In the genomic region with DNA sequence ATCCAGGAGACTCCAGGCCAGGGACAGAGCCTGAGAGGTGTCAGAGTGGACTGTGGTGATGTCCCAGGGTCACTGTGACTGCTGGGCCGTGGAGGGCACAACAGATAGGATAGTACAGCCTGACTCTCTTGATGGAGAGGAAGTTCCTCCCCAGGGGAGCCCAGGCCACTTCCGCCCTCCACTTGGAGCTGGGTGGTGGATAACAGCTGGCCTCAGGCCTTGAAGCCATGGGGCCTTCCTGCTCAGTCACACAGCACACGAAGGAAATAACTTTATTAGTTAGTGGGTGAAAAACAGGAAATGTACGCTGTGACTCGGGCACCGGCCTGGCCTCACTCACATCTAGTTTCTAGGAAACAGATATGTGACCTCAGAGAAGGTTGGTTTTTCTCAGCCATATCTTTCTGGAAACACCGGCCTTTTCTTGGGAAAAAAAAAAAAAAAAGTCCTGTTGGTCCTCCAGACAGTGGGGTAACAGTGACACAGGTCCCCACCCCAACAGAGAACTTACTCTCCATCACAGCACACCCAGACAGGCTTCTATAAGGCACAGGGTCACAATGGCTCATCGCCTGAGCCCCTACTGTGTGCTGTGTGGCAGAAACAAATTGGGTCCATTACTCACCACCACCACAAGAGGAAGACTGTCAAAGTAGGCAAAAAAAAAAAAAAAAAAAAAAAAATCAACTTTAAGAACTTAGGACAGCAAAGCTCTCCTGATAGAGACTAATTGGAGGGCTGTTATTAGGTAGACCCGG, we compare ENCODE assay signal across 9 mouse cellular contexts.
DNase-seq lines count a peak whose midpoint lies in the region; ATAC-seq lines count a peak whose summit lies in the region.
"Had no signal": no experiment of that assay in that cellular context is flagged by ENCODE, and none has a peak within 500 bp of the region (broad histone marks: within the 10 kb centered on the region; RNA-seq: fewer than 3 reads in every experiment).

No protein-coding gene starts in this region.

- no peak overlapping the region for H3K4me3 ChIP-seq in heart, embryonic 10.5 days
- no peak overlapping the region for H3K4me3 ChIP-seq in kidney, embryonic 16.5 days (ENCODE audit: low read length)

- no peaks in the 10 kb centered on the region for H3K36me3 ChIP-seq in heart, embryonic 10.5 days
- no peaks in the 10 kb centered on the region for H3K36me3 ChIP-seq in kidney, embryonic 16.5 days (ENCODE audit: insufficient read depth, low read length)

- H3K4me1 ChIP-seq in heart, embryonic 10.5 days = peaks cover 20% of the 10 kb centered on the region
- H3K4me1 ChIP-seq in kidney, embryonic 16.5 days (ENCODE audit: insufficient read depth, low read length) = peaks cover 28% of the 10 kb centered on the region

- no peak overlapping the region for H3K4me2 ChIP-seq in kidney, embryonic 16.5 days (replicated peaks; ENCODE audit: low read depth, low read length)

- H3K9ac ChIP-seq in kidney, embryonic 16.5 days (replicated peaks; ENCODE audit: low read length) = no peak overlapping the region

- 64% methylated on average over 9 of the region's 9 CpGs for WGBS in heart, embryonic 10.5 days
- WGBS in kidney, embryonic 16.5 days = 57% methylated on average over 9 of the region's 9 CpGs

- H3K27me3 ChIP-seq in heart, embryonic 10.5 days (ENCODE audit: insufficient read depth, poor library complexity, severe bottlenecking) = 0 out of 2 replicates have a peak, but pooled peaks cover 3% of the 10 kb centered on the region
- H3K27me3 ChIP-seq in kidney, embryonic 16.5 days (ENCODE audit: insufficient read depth, low read length) = no peaks in the 10 kb centered on the region

- H3K27ac ChIP-seq in heart, embryonic 10.5 days = 0 out of 2 replicates have a peak overlapping the region, but pooled peaks have one; percentile 25
- H3K27ac ChIP-seq in kidney, embryonic 16.5 days (ENCODE audit: low read length) = peak overlapping the region; percentile 71

- H3K9me3 ChIP-seq in heart, embryonic 10.5 days = no peaks in the 10 kb centered on the region
- no peaks in the 10 kb centered on the region for H3K9me3 ChIP-seq in kidney, embryonic 16.5 days (ENCODE audit: low read length)

- no peak for DNase-seq in heart, embryonic 10.5 days (ENCODE audit: low spot score)
- DNase-seq in embryo, embryonic 10 days (ENCODE audit: low spot score) = no peak
- no peak for DNase-seq in frontal cortex, postnatal 25 days (ENCODE audit: low spot score in 2 of 2)
- DNase-seq in right cerebral cortex, adult 18-20 months = no peak
- DNase-seq in layer of hippocampus, postnatal 14 days (ENCODE audit: low spot score in 2 of 2) = no peak
- DNase-seq: retina, postnatal 1 day had no signal

- ATAC-seq in activated CD4-positive, CD25-positive, alpha-beta regulatory T cell, adult 4 months = peak; percentile 55
- peak; percentile 39; the same call in 1 of the 2 replicates for ATAC-seq in kidney, embryonic 16.5 days (ENCODE audit: low FRiP score, low TSS enrichment)
- ATAC-seq in neutrophil, adult 5-6 weeks (ENCODE audit: extremely low read depth, insufficient number of reproducible peaks, low FRiP score, poor library complexity, severe bottlenecking) = 0 out of 2 replicates have a peak, but pooled peaks have one; percentile 7
